Mouse (Mus musculus): ENCODE data around the gene Cntn4.

Cntn4 gene

DNA sequence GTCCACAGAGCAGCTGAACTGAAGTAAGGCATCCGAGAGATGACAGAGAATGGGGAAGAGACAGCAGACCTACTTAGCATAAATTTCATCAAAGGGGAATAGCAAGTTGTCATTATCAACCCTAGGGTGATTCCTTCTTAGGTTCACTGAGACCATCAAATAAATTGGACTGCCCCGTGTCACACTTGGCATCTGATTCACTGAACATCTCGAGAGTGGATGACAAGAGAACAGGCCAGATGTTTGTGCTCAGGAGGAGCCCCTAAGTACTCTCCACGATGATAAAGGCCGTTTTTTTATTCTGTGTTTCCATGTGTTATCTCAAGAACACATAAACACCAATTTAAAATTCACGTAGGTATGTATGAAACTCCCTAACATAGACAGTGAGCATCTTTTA, 780.7 kb downstream of the Cntn4 start:
- no peak for DNase-seq (ENCODE audit: low spot score in 2 of 2)

DNA sequence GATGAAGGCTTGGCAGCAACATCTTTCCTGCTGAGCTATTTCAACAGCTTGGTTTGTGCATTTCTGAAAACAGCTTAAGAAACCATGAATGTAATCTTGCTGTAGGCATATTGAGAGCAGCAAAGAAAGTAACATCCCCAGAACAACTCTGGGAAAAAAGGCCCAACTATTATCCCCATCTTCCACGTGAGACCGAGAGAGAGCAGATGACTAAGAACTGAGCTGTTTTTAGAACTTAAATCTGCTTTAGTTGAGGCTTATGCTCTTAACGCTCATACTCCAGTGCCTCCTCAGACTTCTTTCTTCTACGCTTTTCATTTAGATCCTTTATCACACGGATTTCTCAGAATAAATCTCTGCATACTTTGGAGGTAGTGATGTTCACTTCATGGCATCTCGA, 784.9 kb downstream of the Cntn4 start:
- DNase-seq (ENCODE audit: low spot score in 2 of 2), result no peak

DNA sequence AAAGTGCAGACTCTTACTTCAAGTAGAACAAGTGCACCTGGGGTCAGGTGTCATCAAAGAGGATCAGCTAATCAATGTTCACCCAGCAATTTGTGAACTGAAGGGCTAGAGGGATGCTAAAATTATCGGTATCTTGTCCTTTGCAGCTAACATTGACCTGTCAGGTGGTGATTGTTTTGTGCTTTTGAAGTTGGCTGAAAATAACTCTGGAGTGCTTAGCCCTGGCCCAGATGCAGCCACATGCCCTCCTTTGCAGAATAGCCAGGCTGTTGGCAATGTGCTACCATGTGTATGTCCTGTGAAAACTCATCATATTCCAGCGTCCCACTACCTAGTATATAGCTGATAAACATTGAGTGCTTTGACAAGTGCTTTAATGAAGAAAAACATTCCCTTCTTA, 786.4 kb downstream of the Cntn4 start:
- DNase-seq (ENCODE audit: low spot score in 2 of 2), result no peak

- DNase-seq (ENCODE audit: low spot score in 2 of 2), result no peak
These were observed 788.3 kb downstream of the Cntn4 start for GRCm38 (mm10) chr6:106465766-106466165.

GRCm38 (mm10) chr6:106466267-106467029, 789.0 kb downstream of the Cntn4 start:
- no peak for DNase-seq (ENCODE audit: low spot score in 2 of 2)

- DNase-seq (ENCODE audit: low spot score in 2 of 2), result no peak
These were observed 794.6 kb downstream of the Cntn4 start for GRCm38 (mm10) chr6:106471840-106472608.

- no peak for DNase-seq (ENCODE audit: low spot score in 2 of 2)
These were observed 796.4 kb downstream of the Cntn4 start for GRCm38 (mm10) chr6:106473871-106474270.

- DNase-seq (ENCODE audit: low spot score in 2 of 2), result no peak
These were observed 804.1 kb downstream of the Cntn4 start for GRCm38 (mm10) chr6:106481533-106481932.

DNA sequence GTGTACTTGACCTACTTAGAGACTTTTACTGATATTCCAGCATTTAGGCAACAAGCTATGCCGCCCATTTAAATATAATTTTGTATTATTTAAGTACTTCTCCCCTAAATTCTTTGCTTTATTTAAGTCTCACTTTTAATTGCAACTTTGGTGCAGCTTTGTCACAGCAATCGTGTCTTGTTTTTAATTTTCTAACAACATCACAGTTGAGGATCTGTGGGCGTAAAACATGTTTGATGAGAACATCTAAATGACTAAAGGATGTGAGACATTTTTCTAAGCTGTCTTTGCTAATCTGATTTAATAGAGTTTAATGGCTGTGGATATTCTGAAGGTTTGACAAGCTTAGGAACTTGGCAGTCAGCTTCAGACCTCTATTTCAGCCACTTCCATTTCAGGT, 818.8 kb downstream of the Cntn4 start:
- DNase-seq (ENCODE audit: low spot score in 2 of 2), result no peak

DNA sequence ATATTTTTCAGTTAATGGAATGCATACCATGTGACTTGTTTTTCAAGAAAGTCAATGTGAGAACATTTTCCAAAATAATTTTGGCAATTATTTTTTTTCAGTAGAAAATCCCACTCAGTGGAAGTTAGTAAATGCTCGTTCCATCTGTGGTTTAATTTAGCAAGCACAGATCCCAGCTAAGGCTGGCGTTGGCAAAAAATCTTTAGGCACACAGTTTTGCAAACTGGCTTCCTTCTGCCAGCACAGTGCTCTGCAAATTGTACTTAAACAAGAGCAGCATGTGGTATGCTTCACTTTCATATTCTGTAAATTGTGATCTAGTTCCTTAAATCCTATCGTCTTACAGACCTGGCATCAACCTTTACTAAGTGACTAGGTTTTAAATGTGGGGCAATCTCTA, 821.7 kb downstream of the Cntn4 start:
- DNase-seq (ENCODE audit: low spot score in 2 of 2), result no peak

- DNase-seq (ENCODE audit: low spot score in 2 of 2), result no peak
These were observed 826.5 kb downstream of the Cntn4 start for GRCm38 (mm10) chr6:106503961-106504360.

DNA sequence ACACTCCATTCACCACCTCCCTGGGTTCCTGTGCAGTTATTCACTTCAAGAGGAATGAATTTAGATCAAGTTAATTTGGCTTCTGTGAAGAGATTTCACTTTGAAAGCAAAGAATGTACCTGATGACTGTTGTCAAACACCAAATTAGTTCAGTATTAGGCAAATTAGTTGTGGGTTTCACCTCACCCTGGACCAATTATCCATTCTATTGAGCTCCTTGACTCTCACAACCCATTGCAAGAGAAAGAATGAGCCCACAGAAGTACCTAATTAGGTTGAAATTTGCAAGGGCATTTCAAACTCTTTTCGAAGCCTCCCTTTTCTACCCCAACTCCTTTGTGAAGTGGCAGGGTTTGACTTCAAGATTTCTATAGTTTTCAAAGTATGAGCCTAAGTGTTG, 842.9 kb downstream of the Cntn4 start:
- no peak for DNase-seq (ENCODE audit: low spot score in 2 of 2)

DNA sequence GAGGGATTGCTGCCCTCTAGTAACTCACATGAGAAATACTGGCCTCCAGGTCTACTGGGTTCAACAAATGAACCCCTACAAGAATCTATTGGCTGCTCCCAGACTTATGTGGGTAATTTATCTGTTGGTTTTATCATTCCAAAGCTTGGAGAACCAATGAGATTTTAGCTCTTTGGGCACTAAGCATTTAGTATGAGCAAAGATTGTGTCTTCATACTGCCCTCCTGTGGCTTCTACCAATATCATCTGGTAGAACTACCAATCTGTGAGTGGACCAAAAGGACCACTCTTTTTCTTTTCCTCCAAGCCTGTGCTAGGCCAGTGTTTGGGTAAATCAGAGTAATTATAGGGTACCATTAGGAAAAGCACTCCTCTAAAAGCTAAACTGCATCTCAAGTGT, 866.0 kb downstream of the Cntn4 start:
- DNase-seq (ENCODE audit: low spot score in 2 of 2), result no peak

DNA sequence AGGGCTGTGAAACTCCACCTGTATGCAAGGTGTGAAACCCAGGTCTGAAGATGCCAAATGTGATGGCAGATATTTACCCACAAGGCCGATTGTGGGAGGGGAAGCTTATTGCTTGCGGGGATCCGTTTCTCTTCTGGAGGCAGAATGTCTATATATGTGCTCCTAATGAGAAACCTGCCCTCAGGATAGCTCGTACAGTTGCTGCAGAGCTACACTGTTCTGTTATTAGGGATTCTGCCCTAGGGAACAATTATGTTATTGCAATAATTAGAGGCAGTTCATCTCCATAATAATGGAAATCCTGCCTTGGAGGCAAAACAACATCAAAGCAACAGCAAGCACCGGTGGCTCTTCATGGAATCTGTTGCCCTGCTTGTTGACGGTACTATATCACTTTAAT, 884.2 kb downstream of the Cntn4 start:
- no peak for DNase-seq (ENCODE audit: low spot score in 2 of 2)

- no peak for DNase-seq (ENCODE audit: low spot score in 2 of 2)
These were observed 887.9 kb downstream of the Cntn4 start for GRCm38 (mm10) chr6:106565316-106565715.

DNA sequence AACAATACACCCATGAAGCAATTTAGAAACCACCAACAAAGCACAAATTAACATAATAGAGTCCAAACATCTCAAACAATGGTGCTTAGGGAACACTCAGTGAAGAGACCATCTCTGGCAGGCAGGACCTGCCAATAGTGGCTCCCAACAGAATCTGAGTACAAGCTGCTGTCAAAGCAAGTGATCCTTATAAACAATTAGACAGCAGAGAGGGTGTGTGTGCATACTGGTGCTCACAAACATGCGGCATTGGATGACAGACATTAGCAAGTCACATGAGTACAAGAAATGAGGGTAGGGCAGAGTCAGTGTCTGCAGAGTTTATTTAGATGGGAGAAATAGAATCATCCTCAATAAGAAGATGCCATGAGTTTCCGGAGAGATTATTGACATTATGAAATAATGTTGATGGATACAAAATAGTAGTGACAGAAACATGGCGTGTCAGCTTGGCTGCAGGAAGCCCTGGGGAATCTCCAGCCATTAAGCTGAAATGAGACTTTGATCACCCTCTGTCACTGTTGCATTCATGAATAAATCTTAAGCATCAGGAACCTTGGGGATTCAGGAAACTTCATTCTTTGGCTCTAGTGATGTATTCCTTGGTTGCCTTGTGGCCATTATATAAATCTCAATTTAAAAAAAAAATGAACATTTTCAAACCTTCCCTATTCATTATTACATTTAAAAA, 888.5 kb downstream of the Cntn4 start:
- no peak for DNase-seq (ENCODE audit: low spot score in 2 of 2)

GRCm38 (mm10) chr6:106566929-106567621, 889.6 kb downstream of the Cntn4 start:
- no peak for DNase-seq (ENCODE audit: low spot score in 2 of 2)

DNA sequence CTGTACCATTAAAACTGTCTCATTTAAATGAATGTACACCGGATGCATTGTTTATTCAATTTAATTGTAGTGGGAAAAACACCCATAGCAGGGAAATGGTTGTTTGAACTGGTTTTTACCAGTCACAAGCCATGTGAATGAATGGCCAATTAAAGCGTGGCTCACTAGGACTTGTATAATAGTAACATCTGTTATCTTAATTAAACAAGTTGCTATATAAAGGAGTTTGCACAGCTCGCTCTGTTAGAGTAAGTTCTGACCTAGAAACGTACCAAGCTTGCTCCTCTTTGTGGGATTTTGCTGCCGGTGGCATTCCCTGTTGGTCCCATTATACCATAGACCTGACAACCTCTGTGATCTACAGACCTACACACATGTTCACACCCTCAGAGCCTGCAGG, 902.7 kb downstream of the Cntn4 start:
- no peak for DNase-seq (ENCODE audit: low spot score in 2 of 2)

GRCm38 (mm10) chr6:106593756-106594155, 916.3 kb downstream of the Cntn4 start:
- DNase-seq (ENCODE audit: low spot score in 2 of 2), result no peak

DNA sequence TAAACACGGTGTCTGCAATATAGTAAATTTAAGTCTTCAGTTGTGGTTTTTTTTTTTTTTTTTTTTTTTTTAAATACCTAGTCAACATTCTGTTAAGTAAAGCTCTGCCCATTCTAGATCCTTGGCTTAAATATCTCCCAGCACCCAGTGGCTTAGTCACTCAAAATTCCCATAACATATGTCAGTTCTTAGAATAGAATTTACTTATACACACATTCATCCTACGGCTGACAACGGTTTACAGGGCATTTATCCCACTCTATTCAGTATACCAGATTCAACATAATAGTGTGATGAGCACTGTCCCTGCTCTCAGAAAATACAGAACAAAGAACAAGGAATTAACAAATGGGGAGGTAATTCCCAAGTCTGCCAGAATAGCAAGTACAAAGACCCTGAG, 939.6 kb downstream of the Cntn4 start:
- no peak for DNase-seq (ENCODE audit: low spot score in 2 of 2)

DNA sequence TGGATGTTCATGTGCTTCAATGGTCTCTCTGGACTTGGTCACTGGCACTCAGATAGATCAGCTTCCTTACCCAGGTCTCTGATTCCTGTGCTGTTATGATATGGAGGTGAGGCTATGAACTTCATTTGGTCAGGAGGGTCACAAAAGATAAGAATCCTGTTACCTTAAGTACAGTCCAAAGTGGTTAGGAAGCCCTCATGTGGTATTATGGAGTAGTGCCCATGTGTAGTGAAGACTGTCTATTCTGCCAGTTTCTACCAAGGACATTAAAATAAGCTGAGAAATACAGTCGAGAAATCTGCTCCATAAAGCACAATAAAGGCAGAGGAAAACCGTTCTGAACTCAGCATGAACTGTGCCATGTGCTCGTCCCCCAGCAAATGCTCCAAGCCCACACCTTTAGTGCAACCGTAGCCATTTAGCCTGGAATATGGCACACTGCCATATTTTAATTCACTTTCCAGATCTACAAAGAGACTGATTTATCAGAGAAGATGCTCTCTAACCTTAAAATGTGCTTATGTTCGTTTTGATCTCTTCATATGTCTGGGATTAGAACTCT, 943.8 kb downstream of the Cntn4 start:
- no peak for DNase-seq (ENCODE audit: low spot score in 2 of 2)

DNA sequence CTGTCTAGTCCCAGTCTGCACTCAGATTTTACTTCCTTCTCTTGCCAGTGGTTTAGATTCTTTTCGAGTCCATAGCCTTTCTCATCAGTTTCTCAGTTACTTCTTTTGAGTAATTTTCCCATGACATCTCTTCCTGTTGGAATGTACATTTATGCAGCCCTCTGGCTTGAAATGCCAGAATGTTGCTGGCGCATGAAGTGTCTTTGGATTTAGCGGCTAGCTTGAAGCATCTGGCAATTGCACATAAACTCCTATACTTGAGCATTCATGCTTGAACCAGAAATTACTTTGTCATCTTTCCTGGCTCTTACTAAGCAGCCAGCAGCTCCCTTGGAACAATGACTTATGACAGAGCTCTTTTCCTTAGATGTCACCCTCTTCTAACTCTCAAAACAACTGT, 965.6 kb downstream of the Cntn4 start:
- DNase-seq (ENCODE audit: low spot score in 2 of 2), result no peak

Data from cerebellum, postnatal 4 days (tissue).